Mouse (Mus musculus) mature B cell (primary cell): ENCODE data around the gene E130309D02Rik.

Experiments
- in situ Hi-C: fragments of 300-500 bp; cut with MboI; formaldehyde crosslinking; loops from 2 replicates; pipeline ENCODE4 v1.14.3; 2019

Gene E130309D02Rik

DNA sequence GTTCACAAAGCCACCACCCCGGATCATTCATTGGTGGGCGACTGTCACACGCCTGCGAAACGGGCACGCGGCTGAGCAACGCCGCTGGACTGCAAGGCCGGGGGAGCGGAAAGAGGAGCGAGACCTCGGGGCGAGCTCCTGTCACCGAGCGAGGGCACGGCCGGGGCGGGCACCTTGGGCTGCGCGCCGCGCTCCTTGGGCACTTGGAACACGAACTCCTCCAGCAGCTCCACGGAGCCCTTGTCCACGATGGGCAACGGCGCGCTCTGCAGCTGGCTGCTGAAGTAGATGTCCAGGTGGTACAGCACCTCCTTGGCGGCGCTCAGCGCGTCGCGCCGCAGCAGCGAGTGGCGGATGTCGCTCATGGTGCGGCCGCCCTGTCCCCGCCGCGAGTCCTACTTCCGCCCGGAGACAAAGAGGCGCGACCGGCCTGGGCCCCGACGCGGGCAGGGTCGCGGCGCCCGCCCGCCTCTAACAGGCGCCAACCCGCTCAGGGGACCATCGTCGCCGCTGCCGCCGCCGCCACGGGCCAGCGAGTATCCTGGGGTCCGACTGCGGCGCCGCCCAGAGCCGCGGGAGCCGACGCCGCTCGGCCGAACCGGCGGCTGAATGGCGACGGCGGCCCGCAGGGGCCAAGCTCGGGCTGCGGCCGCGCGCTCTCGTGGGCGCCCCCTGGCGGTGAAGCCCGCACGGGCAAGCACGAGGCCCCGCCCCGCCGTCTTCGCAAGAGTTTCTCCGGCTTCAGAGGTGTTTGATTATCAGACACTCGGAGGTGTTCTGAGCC lies at the start of gene E130309D02Rik:
E130309D02Rik (minus strand) TSS at position 631 of the 784 bp plus-strand sequence.
- in situ Hi-C loops: no loop called here

DNA sequence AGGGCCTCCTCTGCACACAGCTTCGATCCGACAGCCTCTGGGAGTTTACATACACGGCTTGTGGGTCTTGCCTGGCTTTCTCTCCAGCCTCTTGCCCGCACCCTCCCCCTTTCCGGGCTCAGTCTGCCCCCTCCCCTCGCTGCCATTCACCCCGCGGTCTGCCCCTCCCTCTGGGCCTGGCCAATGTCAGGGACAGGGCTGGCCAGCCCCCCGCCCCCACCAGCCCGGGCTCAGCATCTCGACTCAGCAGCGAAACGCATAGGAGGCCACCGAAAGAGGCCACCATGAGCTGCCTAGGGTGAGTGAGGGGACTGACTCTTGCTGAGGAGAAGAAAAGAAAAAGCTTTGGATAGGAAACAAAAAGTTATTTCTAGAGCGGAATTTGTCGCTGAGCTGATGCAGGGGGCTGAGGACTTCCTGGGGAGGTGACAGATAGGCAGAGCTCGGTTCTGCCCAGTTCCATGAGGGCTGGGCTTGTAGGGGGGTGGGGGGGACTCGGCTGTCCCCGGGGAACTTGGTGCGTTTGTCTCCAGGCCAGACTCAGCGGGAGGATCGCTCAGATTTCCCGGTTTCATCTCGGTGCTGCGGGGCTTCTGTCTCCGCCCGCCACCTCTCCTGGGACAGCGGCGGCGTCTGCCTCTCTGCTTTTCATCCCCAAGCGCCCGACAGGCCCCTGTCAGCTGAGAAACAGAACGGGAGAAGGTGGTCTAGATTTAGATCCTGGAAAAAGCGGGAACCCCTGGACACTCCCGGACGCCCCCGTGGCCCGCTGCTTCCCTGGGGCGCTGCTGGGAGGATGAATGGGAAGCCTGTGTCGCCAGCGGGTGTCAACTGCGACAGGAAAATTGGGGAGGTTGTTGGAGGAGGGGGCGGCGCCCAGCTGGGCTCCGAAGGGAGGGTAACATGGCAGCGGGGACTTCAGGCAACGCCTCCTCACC lies 48.8 kb upstream of the E130309D02Rik start:
- in situ Hi-C loops: no loop called here

DNA sequence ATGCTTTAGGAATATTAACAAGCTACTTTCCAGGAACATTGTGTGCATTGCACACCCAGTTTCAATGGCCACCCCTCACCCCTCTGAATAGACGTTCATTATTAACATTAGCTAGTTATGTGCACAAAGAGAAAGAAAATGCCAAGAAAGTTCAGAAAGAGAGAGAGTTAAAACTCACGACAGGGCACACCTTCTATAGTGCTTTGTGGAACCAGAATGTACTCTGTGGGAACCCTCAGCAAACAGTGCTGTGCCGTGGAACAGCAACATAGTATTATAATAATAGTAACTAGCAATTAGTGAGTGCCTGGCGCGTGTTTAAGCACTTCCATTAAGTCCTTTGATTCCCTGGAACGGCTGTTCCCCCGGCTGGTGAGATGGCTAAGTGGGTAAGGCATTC lies 46.3 kb upstream of the E130309D02Rik start:
- in situ Hi-C loops: no loop called here

DNA sequence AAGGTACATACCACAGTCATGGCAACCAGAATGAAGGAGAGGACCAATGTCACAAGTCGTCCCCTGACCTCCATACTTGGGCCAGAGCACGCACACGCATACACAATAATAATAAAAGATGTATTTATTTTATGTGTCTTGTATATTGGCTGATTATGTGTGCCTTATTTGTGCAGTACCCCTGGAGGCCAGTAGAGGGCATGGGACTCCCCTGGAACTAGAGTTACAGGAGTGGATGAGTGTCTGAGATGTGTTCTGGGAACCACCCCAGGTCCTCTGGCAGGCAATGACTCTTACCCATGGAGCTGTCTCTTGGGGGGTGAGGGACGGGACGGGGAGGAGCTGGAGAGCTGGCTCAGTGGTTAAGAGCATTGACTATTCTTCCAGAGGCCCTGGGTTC lies 44.8 kb upstream of the E130309D02Rik start:
- in situ Hi-C loops: no loop called here

DNA sequence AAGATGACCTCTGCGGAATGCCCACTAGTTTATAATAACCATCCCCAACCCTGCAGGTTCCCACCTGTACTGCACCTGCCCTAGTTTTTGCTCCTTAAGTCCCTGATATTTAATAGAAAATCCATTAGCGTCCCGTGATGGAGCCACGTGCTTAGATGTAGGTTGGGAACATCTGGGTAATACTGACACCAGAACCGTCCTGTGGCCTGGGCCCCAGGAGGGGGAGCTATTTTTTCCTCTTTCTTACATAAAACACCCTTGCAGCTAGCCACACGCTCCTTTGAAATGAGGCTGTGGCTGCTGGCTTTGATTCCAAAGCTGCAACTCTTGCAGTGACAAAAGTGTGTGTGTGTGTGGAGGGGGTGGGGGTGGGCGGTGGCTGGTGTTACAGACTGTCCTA lies 44.1 kb upstream of the E130309D02Rik start:
- in situ Hi-C loops: no loop called here

DNA sequence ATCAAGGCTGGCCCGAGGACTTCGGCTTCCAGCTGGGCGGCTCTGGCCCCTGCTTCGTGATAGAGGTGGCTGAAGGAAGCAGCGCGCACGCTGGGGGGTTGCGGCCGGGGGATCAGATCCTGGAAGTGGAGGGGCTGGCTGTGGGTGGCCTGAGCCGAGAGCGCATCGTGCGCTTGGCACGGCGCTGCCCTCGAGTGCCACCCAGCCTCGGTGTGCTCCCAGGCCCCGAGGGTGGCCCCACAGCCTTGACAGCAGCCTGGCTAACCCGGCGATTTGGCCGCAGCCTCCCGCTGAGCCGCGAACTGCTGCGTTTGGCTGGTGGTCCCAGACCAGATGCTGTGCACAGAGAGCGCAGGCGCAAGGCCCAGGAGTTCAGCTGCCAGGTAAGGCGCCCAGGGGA lies 42.4 kb upstream of the E130309D02Rik start:
- in situ Hi-C loops: no loop called here

DNA sequence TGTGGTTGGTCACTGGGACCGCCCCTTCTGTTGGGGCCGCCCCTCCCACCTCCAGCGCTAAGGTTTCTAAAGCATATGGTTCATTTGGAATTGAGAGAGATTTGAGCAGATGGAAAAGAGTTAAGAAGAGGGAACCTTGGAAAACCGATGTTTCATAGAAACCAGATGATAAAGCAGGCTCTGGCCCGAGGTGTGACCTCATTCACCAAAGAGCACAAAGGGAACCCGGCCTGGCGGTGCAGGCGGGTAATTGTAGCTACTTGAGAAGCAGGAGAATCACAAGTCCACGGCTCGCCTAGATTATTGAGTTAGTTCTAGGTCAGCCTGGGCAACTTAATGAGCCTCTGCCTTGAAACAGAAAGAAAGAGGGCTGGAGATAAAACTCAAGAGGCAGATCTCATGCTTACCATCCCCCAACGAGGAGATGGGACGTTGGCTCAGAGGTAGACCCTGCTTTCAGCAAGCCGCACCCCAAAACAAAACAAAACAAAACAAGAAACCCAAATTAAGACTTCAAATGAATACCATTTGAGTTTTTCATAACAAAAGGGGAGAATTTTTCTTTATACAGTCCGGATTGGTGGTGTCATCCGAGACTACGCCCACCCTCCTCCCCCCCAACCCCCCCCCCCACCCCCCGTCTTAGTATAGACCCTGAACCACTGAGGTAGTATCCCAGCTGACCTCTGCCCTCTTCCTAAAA lies 41.7 kb upstream of the E130309D02Rik start, which contains the start of gene Grid2ip:
Grid2ip (plus strand) TSS at position 653 of the 703 bp plus-strand sequence.
- in situ Hi-C loops: no loop called here

DNA sequence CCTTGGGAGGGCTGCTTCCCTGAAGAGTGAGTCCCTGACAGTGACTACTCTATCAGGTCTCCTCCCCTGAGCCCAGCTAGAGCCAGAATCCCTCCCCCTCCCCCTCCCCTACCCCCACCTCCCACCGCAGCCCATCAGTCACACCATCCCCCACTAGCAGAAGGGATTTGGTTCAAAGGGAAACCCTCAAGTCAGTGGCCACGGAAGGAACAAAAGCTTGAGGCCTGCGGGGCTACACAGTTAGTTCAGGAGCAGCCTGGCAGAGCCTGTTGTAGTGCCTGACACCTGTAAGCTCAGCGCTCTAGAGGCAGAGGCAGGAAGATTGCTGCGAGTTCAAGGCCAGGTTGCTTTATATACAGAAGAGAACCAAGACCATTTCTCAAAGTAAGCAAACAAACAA lies 40.9 kb upstream of the E130309D02Rik start:
- in situ Hi-C loops: no loop called here

DNA sequence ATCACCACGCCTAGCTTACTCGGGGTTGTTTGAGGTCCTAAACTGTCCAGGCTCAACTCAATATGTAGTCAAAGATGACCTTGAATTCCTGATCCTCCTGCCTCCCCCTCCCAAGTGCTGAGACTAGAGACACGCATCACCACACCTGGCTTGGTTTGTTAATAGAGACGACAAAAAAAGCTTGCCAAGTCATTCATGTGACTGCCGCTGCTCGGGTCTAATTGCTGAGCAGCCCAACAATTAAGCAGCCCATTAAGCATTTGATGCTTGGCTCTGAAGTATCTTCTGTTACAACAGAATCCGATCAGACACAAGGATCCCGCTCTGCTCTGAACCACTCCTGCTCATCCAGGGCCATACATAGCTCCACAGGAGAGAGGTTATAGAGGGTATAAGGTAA lies 31.2 kb upstream of the E130309D02Rik start:
- in situ Hi-C loops: no loop called here

DNA sequence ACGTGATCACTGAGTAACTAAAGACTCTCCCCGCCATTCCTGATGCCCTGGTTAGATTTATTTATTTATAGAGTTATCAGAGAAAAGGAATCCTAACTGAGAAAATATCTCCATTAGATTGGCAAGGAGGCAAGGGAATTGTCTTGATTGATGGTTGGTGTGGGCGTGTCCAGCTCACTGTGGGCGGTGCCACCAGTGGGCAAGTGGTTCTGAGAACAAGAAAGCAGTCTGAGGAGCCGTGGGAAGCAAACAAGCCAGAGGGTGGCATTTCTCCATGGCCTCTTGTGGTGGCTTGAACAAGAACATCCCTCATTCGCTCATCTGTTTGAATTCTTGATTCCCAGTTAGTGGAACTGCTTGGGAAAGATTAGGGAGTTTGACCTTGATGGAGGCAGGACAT lies 24.4 kb upstream of the E130309D02Rik start:
- in situ Hi-C loops: no loop called here

DNA sequence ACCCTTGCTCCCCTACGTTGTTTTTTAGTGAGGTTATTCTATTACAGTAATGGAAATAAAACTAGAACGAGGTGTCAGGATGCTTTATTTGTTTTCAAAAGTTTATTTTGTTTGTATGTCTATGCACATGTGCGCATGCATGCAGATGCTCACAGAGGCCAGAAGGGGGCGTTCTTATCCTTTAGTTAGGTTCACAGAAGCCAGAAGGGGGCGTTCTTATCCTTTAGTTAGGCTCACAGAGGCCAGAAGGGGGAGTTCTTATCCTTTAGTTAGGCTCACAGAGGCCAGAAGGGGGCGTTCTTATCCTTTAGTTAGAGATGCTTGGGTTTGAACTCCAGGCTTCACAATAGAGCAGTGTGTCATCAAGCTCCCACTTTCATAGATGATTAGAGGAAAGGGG lies 21.4 kb upstream of the E130309D02Rik start:
- in situ Hi-C loops: no loop called here

DNA sequence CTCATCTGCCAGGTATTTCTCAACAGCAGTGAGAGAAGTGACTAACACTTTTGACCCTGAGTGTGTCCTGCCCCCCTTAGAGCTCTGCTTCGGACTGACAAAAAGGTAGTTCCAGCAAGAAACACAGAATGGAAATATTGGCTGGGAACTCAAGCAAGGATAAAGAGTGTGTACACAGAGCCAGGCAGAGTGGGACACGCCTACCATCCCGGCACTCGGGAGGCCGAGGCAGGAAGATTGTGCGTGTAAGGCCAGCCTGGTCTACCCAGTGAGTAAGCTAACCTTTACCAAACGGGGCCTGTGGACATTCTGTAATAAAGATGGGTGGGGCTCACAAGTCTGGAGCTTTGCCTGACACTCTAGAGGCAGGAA lies 19.9 kb upstream of the E130309D02Rik start:
- in situ Hi-C loops: no loop called here

DNA sequence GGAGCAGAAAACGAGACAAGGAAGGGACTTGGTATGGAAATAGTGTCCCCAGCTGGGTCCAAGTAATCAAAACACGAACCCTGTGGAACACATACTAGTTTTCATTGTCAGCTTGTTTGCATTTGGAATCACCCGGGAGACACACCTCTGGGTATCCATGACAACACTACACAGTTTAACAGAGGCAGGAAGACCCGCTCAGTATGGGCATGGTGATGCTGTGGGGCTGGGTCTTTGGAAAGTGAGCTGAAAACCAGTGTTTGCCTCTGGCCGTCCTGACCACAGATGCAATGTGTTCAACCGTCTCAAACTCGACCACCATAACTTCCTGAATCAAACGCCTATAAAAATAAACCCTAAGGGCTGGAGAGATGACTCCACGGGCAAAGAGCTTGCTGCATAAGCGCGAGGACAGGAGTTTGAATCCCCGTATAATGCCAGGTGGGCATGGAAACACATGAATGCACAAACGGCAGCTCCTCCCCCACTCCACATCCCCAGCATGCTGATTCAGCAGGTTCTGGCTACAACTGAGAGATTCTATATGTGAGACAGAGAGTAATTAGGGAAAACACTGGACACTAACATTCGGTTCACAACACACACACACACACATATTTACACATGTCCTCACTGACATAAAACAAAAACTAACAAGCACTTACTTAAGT lies 19.4 kb upstream of the E130309D02Rik start:
- in situ Hi-C loops: no loop called here

DNA sequence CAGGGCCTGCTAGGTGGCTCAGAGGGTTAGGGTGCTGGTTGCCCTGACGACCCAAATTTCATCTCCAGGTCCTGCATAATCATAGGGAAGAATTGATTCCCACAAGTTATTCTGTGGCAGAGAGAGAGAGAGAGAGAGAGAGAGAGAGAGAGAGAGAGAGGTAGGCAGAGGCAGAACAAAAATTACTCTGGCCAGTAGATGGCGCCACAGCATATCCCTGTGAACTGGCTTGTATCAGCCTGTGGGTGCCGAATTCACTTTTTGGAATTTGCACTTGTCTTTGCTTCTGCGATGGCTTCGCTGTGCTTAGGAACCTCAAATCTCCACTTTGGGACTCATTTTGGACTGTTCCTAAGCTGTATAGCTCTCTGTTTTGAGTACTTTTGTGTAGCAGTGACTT lies 18.7 kb upstream of the E130309D02Rik start:
- in situ Hi-C loops: no loop called here

DNA sequence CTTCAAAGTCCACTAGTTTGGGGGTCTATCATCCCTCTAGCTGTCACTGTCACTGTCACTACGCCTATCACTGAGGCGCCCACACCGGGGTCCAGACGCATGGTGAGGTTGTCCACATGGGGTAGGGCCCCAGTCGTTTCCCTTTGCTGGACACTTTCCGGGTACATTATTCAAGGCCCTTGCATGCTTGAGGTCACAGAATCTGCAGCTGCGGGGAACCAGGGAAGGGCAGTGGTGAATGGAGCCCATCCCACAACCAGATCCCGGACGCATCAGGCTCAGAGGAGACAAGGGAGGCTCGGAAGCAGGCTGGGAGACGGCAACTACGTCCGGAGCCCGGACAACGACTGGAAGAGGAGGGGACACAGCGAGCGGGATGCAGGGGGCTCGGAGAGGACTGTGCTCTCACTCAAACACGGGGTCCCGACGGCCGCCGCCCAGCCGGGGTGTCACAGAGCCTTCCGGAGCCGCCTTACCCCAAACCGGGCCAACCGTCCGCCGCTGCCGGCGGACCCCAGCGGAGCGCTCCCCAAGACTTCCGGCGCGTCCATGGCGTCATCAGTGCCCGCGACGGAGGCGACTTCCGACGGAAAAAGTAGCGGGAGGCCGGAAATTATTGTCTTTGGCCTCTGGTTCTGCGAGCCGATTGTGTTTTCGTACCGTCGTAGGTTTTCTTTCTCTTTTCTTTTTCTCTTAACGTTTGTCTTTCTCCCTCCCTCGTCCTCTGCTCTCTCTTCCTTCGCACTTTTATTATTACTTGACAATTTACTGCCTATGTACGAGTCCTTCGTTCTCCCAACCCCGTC lies 13.7 kb upstream of the E130309D02Rik start, which contains the start of gene Zdhhc4:
Zdhhc4 (minus strand) TSS at position 567 of the 806 bp plus-strand sequence.
- in situ Hi-C loops: no loop called here

DNA sequence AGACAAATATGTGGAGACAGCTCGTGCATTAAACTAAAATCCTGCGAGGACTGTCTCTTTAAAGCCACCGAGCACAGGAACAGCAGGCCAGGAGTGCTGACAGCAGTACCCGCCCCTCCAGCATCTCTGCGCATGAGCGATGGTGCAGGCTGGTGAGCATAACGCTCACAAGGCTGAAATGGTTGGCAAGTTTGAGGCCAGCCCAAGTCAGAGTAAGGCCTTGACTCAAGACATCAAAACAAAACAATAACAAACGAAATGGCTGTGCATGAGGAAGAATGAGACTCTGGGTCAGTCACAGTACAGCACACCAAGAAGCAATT lies 2.1 kb upstream of the E130309D02Rik start:
- in situ Hi-C loops: no loop called here

DNA sequence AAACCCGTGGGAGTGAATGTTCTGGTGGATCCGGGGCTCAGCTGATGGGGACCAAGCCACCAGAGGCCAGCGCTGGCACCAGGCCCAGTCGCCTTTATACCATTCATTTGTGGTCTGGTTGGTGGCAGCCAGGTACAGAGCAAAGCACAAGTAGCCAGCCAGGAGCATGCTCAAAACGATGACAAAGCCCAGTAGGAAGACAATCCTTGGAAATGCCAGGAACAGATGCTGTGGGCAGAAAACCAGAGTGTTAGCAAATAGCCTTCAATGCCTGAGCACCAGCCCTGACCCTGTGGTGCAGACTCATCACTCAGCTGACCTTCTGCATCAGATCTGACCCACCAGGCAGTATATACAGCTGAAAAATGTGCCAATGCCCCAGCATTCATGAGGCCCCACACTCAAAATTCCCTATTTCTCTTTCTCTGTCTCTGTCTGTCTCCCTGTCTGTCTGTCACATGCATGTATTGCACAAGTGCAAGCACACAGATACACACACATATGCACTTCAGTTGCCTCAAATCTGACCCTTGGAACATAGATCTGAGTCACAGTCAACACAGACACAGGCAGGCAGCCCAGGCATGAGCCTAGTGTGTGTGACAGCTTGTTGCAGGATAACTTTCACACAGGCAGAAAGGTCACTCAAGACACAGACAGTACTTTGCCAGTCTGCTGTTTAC lies 1.6 kb upstream of the E130309D02Rik start:
- in situ Hi-C loops: no loop called here

DNA sequence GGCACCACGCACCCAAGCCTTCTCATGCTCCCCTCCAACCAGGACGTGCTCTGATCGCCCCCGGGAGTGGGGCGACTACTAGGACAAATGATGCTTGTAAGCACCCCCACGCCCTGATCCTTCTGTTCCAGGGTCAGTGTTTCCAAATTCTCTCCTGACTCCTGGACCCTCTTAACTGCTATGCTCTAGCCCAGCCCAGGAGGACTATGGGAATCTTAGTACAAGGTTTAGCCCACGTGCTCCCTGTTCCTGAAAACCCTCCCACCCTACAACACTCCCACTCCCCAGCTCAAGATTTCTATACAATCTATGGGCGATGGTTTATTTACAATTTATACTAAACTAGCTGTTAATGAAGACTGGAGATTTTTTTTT lies 341 bp upstream of the E130309D02Rik start:
- in situ Hi-C loops: no loop called here

DNA sequence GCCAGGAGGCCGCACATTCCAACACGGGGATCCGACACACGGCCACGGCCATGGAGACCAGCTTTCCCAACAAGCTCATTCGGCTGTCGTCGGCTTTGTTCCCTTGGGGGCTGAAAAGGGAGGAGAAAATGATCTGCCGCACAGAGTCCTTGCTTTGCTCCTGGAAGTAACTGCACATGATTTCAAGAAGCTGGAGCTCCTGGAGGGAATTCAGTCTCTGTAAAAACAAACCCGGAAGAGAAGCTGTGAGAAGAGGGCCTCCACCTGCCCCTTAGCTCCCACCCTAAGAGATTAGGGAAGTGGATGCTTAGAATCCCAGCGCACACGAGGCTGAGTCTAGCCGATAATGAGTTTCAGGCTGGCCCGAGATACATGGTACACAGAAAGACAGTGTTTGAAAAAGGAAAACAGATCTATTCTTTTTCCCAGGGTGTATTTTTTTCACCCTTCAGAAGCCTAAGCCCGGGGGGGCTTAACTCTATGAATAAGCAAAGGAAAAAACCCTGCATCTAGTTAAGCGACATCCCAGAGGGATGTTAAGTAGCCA lies 904 bp downstream of the E130309D02Rik start:
- in situ Hi-C loops: no loop called here

DNA sequence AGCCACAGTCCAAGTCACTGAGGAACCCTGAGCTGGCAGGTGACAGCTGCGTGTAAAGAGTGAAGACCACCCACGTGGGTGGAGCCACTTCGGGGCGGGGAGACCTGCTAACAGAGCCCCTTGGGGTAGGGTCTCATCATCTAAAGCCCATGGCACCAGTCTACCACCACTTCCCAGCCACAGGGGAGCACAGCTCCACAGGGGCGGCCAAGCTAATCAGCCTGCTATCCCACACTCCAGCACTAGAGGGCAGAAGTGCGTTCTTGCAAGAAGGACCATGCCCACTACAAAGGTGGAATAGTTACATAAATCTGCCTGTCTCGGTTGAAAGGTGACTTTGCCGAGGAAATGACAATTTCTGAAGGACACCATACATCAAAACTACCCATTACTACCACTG lies 3.3 kb downstream of the E130309D02Rik start:
- in situ Hi-C loops: no loop called here
